Mouse (Mus musculus): Measurements from ENCODE around the gene Tiam1. TPM values are rescaled to one million over a fixed set of nuclear protein-coding genes. Genes with fewer than 3 reads are reported as not detected.

Gene Tiam1
- polyA plus RNA-seq, 1 experiment from 2014 or later = 3.7 TPM

- Histone ChIP-seq H3K36me3 (ENCODE audit: insufficient read depth, low read length) (no peaks in the 10 kb centered on the region), H3K9me3 (ENCODE audit: low read length) (no peaks in the 10 kb centered on the region), H3K27ac (ENCODE audit: low read length) (no peak overlapping the region), H3K4me3 (ENCODE audit: low read depth, low read length) (no peak overlapping the region), H3K4me1 (ENCODE audit: insufficient read depth, low read depth, low read length) (no peaks in the 10 kb centered on the region), H3K27me3 (replicated peaks; ENCODE audit: insufficient read depth, low read length) (no peaks in the 10 kb centered on the region), H3K4me2 (replicated peaks; ENCODE audit: low read depth, low read length) (no peak overlapping the region), H3K9ac (replicated peaks; ENCODE audit: low read depth) (no peak overlapping the region)
- TF ChIP-seq EP300 (IDR thresholded peaks at IDR 0.05) (no peak), CTCF (IDR thresholded peaks at IDR 0.05) (no peak)
- ATAC-seq (no peak), DNase-seq (ENCODE audit: low spot score) (no peak)
- WGBS = 87% methylated on average over 8 of the region's 8 CpGs
These were observed 220.3 kb downstream of the Tiam1 start for GRCm38 (mm10) chr16:89923311-89923710.

GRCm38 (mm10) chr16:89922458-89922857 is 221.1 kb downstream of the Tiam1 start:
- WGBS = 81% methylated on average over 8 of the region's 8 CpGs
- DNase-seq (ENCODE audit: low spot score) (no peak), ATAC-seq (no peak)
- no peaks in the 10 kb centered on the region for H3K4me1 ChIP-seq (ENCODE audit: insufficient read depth, low read depth, low read length)
- no peaks in the 10 kb centered on the region for H3K27me3 ChIP-seq (replicated peaks; ENCODE audit: insufficient read depth, low read length)
- no peak for TF ChIP-seq EP300 (IDR thresholded peaks at IDR 0.05)
- peak; percentile 27 for TF ChIP-seq CTCF (IDR thresholded peaks at IDR 0.05)
- no peak overlapping the region for H3K4me2 ChIP-seq (replicated peaks; ENCODE audit: low read depth, low read length)
- H3K27ac ChIP-seq (ENCODE audit: low read length) = no peak overlapping the region
- no peaks in the 10 kb centered on the region for H3K9me3 ChIP-seq (ENCODE audit: low read length)
- no peaks in the 10 kb centered on the region for H3K36me3 ChIP-seq (ENCODE audit: insufficient read depth, low read length)
- H3K9ac ChIP-seq (replicated peaks; ENCODE audit: low read depth) = no peak overlapping the region
- H3K4me3 ChIP-seq (ENCODE audit: low read depth, low read length) = no peak overlapping the region

- no peak overlapping the region for H3K4me3 ChIP-seq (ENCODE audit: low read depth, low read length)
- H3K27ac ChIP-seq (ENCODE audit: low read length) = no peak overlapping the region
- WGBS = 82% methylated on average over 13 of the region's 14 CpGs
- H3K27me3 ChIP-seq (replicated peaks; ENCODE audit: insufficient read depth, low read length) = 0 out of 2 replicates have a peak, but pooled peaks cover 3% of the 10 kb centered on the region
- ATAC-seq = no peak
- DNase-seq (ENCODE audit: low spot score) = no peak
- TF ChIP-seq EP300 (IDR thresholded peaks at IDR 0.05) (no peak), CTCF (IDR thresholded peaks at IDR 0.05) (no peak)
- H3K4me2 ChIP-seq (replicated peaks; ENCODE audit: low read depth, low read length) = no peak overlapping the region
- no peaks in the 10 kb centered on the region for H3K4me1 ChIP-seq (ENCODE audit: insufficient read depth, low read depth, low read length)
- H3K9me3 ChIP-seq (ENCODE audit: low read length) = no peaks in the 10 kb centered on the region
- H3K36me3 ChIP-seq (ENCODE audit: insufficient read depth, low read length) = no peaks in the 10 kb centered on the region
- H3K9ac ChIP-seq (replicated peaks; ENCODE audit: low read depth) = no peak overlapping the region
These were observed 222.2 kb downstream of the Tiam1 start for GRCm38 (mm10) chr16:89921370-89921769.

- TF ChIP-seq EP300 (IDR thresholded peaks at IDR 0.05) (no peak), CTCF (IDR thresholded peaks at IDR 0.05) (no peak)
- no peak overlapping the region for H3K4me2 ChIP-seq (replicated peaks; ENCODE audit: low read depth, low read length)
- no peak overlapping the region for H3K27ac ChIP-seq (ENCODE audit: low read length)
- H3K4me3 ChIP-seq (ENCODE audit: low read depth, low read length) = no peak overlapping the region
- H3K27me3 ChIP-seq (replicated peaks; ENCODE audit: insufficient read depth, low read length) = 0 out of 2 replicates have a peak, but pooled peaks cover 3% of the 10 kb centered on the region
- ATAC-seq (no peak), DNase-seq (ENCODE audit: low spot score) (no peak)
- no peaks in the 10 kb centered on the region for H3K36me3 ChIP-seq (ENCODE audit: insufficient read depth, low read length)
- no peaks in the 10 kb centered on the region for H3K4me1 ChIP-seq (ENCODE audit: insufficient read depth, low read depth, low read length)
- H3K9ac ChIP-seq (replicated peaks; ENCODE audit: low read depth) = no peak overlapping the region
- WGBS = 79% methylated on average over 8 of the region's 8 CpGs
- H3K9me3 ChIP-seq (ENCODE audit: low read length) = no peaks in the 10 kb centered on the region
These were observed 223.2 kb downstream of the Tiam1 start for GRCm38 (mm10) chr16:89920417-89920816.

- Histone ChIP-seq H3K9me3 (ENCODE audit: low read length) (no peaks in the 10 kb centered on the region), H3K9ac (replicated peaks; ENCODE audit: low read depth) (no peak overlapping the region), H3K36me3 (ENCODE audit: insufficient read depth, low read length) (no peaks in the 10 kb centered on the region), H3K4me3 (ENCODE audit: low read depth, low read length) (no peak overlapping the region), H3K27ac (ENCODE audit: low read length) (no peak overlapping the region), H3K4me2 (replicated peaks; ENCODE audit: low read depth, low read length) (no peak overlapping the region), H3K4me1 (ENCODE audit: insufficient read depth, low read depth, low read length) (no peaks in the 10 kb centered on the region), H3K27me3 (replicated peaks; ENCODE audit: insufficient read depth, low read length) (0 out of 2 replicates have a peak, but pooled peaks cover 3% of the 10 kb centered on the region)
- TF ChIP-seq EP300 (IDR thresholded peaks at IDR 0.05) (no peak), CTCF (IDR thresholded peaks at IDR 0.05) (no peak)
- no peak for DNase-seq (ENCODE audit: low spot score)
- WGBS = 84% methylated on average over 15 of the region's 15 CpGs
- no peak for ATAC-seq
These were observed 226.2 kb downstream of the Tiam1 start for GRCm38 (mm10) chr16:89917404-89917803.

GRCm38 (mm10) chr16:89914946-89915345 is 228.6 kb downstream of the Tiam1 start:
- Histone ChIP-seq H3K9me3 (ENCODE audit: low read length) (no peaks in the 10 kb centered on the region), H3K4me1 (ENCODE audit: insufficient read depth, low read depth, low read length) (no peaks in the 10 kb centered on the region), H3K4me2 (replicated peaks; ENCODE audit: low read depth, low read length) (no peak overlapping the region), H3K9ac (replicated peaks; ENCODE audit: low read depth) (no peak overlapping the region), H3K27me3 (replicated peaks; ENCODE audit: insufficient read depth, low read length) (0 out of 2 replicates have a peak, but pooled peaks cover 9% of the 10 kb centered on the region), H3K4me3 (ENCODE audit: low read depth, low read length) (no peak overlapping the region), H3K36me3 (ENCODE audit: insufficient read depth, low read length) (no peaks in the 10 kb centered on the region), H3K27ac (ENCODE audit: low read length) (no peak overlapping the region)
- ATAC-seq (0 out of 2 replicates have a peak, but pooled peaks have one; percentile 25), DNase-seq (ENCODE audit: low spot score) (peak; percentile 70)
- TF ChIP-seq EP300 (IDR thresholded peaks at IDR 0.05) (no peak), CTCF (IDR thresholded peaks at IDR 0.05) (no peak)
- WGBS = 64% methylated on average over 4 of the region's 4 CpGs
